Mouse (Mus musculus): ENCODE measurements around the gene Synpr.

Gene Synpr

GRCm38 (mm10) chr14:13355569-13356362 lies 71.2 kb downstream of the Synpr start:
- peak; percentile 66 for DNase-seq (ENCODE audit: low spot score)

GRCm38 (mm10) chr14:13357101-13357667 lies 72.6 kb downstream of the Synpr start:
- no peak for DNase-seq (ENCODE audit: low spot score)

- DNase-seq (ENCODE audit: low spot score), result no peak
These were observed 73.5 kb downstream of the Synpr start for GRCm38 (mm10) chr14:13358037-13358436.

- peak; percentile 16 for DNase-seq (ENCODE audit: low spot score)
These were observed 76.6 kb downstream of the Synpr start for GRCm38 (mm10) chr14:13361184-13361583.

GRCm38 (mm10) chr14:13361642-13362041 lies 77.1 kb downstream of the Synpr start:
- DNase-seq (ENCODE audit: low spot score), result no peak

GRCm38 (mm10) chr14:13368309-13368708 lies 83.7 kb downstream of the Synpr start:
- DNase-seq (ENCODE audit: low spot score), result no peak

- DNase-seq (ENCODE audit: low spot score), result no peak
These were observed 104.5 kb downstream of the Synpr start for GRCm38 (mm10) chr14:13389081-13389480.

- DNase-seq (ENCODE audit: low spot score), result no peak
These were observed 105.4 kb downstream of the Synpr start for GRCm38 (mm10) chr14:13389954-13390353.

- DNase-seq (ENCODE audit: low spot score), result no peak
These were observed 114.8 kb downstream of the Synpr start for GRCm38 (mm10) chr14:13399226-13400020.

GRCm38 (mm10) chr14:13411636-13412035 lies 127.1 kb downstream of the Synpr start:
- DNase-seq (ENCODE audit: low spot score), result no peak

- DNase-seq (ENCODE audit: low spot score), result no peak
These were observed 156.1 kb downstream of the Synpr start for GRCm38 (mm10) chr14:13440723-13441122.

- no peak for DNase-seq (ENCODE audit: low spot score)
These were observed 160.3 kb downstream of the Synpr start for GRCm38 (mm10) chr14:13444908-13445307.

- no peak for DNase-seq (ENCODE audit: low spot score)
These were observed 169.1 kb downstream of the Synpr start for GRCm38 (mm10) chr14:13453461-13454204.

- DNase-seq (ENCODE audit: low spot score), result no peak
These were observed 170.4 kb downstream of the Synpr start for GRCm38 (mm10) chr14:13454991-13455390.

GRCm38 (mm10) chr14:13459333-13459732 lies 174.8 kb downstream of the Synpr start:
- DNase-seq (ENCODE audit: low spot score), result no peak

- no peak for DNase-seq (ENCODE audit: low spot score)
These were observed 184.6 kb downstream of the Synpr start for GRCm38 (mm10) chr14:13469211-13469610.

GRCm38 (mm10) chr14:13477821-13478220 lies 193.2 kb downstream of the Synpr start:
- no peak for DNase-seq (ENCODE audit: low spot score)

- DNase-seq (ENCODE audit: low spot score), result no peak
These were observed 220.8 kb downstream of the Synpr start for GRCm38 (mm10) chr14:13505355-13505754.

- DNase-seq (ENCODE audit: low spot score), result no peak
These were observed 234.1 kb downstream of the Synpr start for GRCm38 (mm10) chr14:13518608-13519139.

- no peak for DNase-seq (ENCODE audit: low spot score)
These were observed 234.8 kb downstream of the Synpr start for GRCm38 (mm10) chr14:13519239-13520011.

GRCm38 (mm10) chr14:13547746-13548145 lies 263.2 kb downstream of the Synpr start:
- no peak for DNase-seq (ENCODE audit: low spot score)

All from MN1 (cell line).